Mouse (Mus musculus) thymus, postnatal 36 days (tissue): ENCODE data around the gene Gm20388.

Experiments used
- DNase-seq, 2 experiments: peaks; one replicate each; pipeline ENCODE4 v3.0.0; 2022; ENCODE audit warnings: mixed read lengths in 2 of 2

Gene Gm20388

DNA sequence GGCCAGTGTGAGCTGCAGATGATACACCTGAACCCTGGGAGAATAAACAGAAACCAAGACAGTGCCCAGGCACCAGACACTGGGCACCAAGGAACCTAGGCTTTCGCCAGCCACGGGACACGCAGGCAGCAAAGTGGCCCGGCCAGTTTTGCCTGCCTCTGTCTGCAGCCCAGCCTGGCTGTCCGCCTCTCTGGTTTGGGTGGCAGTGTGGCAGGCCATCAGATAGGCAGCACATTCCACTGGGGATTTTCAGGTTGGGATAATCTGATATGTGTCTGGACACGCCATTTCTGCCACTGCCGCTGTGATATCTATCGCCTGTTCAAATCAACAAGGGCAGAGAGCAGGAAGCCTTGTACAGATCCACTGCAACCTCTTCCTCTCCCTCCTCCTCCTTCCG is 1353.6 kb downstream of the Gm20388 start:
- DNase-seq = no peak

DNA sequence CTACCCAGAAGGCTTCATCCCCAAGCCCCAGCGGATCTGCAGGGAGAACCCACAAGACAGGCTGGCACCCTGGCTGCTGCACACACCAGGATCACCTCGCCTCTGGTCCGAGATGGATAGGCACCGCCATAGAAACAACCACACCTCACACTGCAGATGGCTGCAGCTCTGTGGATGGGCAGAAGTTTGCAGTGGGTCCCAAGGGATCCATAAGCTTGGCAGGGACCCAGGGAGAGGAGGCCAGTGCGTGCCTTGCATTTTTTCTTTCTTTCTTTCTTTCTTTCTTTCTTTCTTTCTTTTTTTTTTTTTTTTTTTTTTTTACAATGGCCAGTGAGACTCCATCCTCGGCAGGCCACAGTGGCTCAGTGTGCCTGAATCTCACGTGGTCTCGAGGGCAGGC is 1360.9 kb downstream of the Gm20388 start:
- DNase-seq = no peak

DNA sequence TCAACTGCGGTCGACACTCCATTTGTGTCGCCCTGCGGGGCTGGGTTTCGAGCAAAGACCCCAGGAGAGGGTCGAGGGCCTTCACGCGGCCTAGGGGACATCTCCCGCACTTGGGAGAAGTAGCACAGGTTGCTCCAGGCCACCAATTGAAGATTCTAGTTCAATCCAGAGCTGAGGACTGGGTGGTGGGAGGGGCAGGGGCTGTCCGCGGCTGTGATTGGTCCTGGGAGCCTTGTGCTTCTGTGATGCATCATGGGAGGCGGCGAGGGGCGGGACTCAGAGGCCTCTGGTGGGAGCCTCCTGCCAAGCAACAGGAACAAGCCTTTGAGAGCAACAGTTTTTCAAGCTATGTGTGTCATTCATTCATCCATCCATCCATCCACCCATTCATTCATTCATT is 1362.6 kb downstream of the Gm20388 start:
- no peak for DNase-seq

DNA sequence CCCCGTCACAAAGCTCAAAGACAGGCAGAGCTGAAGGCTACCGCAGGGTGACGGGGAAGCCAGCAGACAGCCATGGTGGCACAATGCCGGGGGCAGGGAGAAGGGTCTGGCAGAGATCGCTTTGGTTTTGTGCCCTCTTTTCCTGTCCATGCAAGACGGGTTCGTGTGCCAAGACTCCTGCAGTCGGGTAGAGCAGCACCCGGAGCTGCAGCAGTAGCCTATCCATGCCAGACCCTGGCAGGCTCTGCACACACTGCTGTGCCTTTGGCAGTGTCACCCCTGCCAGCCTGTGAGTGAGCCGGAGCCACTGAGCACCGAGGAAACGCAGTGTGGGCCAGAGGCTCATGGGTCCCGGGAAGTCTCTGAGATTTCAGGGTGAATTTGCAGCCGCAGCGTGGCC is 1363.0 kb downstream of the Gm20388 start:
- no peak for DNase-seq

- no peak for DNase-seq
Observed at GRCm38 (mm10) chr8:121280414-121280813, 1369.8 kb downstream of the Gm20388 start.

- DNase-seq = no peak
Observed at GRCm38 (mm10) chr8:121289346-121289745, 1378.7 kb downstream of the Gm20388 start.

DNA sequence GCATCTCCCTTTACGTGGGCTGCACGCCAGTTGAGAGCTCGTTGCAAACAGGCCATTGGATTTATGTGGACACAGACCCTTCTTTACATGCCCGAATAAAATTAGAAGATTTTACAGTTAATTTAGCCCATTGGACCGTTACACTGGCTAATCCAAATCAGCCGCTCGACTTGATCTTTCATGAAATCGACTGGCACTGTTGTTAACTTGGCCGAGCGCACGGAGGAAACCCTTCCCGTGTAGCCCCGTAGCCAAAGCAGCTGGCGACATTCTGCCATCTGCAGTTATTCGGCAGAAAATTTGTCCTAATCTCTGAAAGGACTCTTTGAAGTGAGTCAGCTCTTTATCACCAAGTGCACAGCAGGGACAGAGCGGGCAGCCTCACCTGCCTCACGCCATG is 1379.9 kb downstream of the Gm20388 start:
- DNase-seq = no peak

GRCm38 (mm10) chr8:121293418-121293817 is 1382.8 kb downstream of the Gm20388 start:
- no peak for DNase-seq

DNA sequence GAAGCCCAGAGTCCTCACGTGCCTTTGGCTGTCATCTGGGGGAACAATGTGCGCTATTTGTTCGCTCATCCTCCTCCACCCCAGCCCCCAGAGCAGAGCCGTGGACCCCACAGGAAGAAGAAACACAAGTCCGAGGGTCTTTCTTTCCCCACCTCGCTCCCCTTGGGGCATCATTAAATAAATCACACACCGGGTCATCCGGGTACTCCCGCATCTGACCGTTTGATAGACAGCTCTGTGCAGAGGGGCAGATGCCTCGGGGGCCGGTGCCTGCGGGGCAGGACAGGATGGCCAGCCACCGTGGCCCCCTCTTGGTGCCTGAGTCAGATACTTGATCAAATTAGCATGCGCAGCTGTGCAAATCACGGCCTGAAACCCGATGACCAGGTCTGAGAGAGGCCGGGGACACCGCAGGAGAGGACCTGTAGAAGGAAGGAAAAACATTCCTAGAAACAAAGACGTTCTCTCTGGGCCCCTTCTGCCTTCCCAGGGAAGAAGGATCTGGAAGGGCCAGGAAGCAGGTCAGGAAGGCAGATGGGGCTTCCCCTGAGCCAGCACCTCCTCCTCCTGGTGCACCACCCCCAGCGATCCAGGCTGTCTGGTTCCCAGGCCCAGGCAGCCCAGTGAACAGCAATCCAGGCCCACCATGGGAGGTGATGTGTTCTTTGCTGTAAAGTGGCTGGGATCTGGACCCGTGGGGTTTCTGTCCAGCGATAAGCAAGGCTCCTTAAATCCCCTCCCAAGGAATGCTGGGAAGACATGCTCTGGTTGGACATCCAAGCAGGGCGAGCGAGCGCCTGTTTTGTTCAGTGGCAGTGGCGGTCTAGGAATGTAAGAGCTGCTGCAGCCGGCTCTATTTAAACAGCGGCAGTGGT is 1383.8 kb downstream of the Gm20388 start:
- DNase-seq = no peak

- no peak for DNase-seq
Observed at GRCm38 (mm10) chr8:121296082-121296481, 1385.4 kb downstream of the Gm20388 start.

GRCm38 (mm10) chr8:121296597-121296996 is 1386.0 kb downstream of the Gm20388 start:
- no peak for DNase-seq

GRCm38 (mm10) chr8:121297299-121297698 is 1386.7 kb downstream of the Gm20388 start:
- DNase-seq = no peak

DNA sequence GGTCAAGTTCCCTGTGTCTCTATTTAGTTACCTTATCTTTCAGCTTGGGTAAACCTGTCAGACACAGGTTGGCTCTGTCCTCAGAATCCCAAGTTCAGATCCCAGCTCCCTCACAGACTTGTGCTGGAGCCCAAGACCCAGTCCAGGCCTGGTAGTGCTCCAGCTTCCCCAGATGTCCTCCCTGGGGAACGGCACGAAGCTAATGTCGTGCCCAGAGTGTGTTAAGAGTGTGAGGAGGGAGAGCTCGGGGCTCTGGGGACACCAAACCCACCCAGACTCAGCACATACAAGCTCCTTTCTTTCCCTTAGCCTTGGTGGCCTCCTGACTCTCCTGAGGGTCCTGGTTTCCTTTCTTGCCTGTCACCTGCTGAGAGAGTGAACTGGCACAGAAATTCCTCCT is 1389.4 kb downstream of the Gm20388 start:
- DNase-seq = no peak

GRCm38 (mm10) chr8:121300501-121301411 is 1390.1 kb downstream of the Gm20388 start:
- peak; percentile 64 to 71 for DNase-seq

DNA sequence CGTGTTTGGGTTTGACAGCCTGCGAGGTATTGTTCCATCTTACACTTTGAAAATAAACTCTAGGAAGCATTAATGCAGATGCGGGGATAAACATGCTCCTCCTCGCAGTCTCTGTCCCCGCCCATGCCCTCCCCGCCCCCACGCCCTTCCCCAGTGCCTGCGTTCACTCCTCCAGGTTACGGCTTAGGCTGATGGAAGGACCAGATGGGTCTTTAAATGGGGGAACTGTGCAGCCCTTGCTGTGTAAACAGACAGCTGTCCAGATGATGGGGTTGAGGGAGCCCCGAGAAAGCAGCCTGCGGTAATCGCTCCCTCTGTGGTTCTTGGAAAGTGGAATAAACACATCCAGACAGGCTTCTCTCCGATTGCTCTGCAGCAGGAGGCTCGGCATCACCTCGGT is 1390.8 kb downstream of the Gm20388 start:
- DNase-seq = peak; percentile 26 to 35

DNA sequence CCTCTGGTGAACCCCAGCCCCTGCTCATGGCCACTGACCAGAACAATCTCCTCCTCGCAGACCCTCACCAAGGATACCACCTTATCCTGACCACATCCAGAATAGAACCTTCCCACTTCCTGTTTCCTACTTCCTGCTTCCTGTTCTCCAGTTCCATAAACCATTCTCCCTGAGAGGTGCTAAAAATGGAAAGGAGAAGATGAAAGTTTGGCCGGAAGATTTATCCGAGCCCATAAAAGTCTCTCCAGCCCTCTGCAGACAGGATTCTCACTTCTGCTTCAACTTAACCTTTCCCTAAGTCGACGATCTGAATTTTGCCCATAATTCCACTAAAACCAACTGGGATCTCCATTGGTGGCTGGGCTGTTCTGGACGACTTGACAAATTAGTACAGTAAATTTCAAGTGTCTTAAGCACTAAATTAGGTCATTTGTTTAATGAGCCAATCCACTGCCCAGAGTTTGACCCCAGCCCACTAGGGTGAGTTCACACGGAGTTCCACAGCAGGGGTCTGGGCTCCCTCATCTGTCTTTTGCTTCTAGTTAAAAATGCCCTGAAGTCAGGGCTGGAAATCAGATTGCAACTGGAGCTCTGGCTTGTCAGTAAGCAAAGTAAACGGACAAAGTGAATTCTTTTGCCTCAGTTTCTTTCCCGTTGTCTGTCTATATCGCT is 1391.5 kb downstream of the Gm20388 start:
- no peak for DNase-seq

DNA sequence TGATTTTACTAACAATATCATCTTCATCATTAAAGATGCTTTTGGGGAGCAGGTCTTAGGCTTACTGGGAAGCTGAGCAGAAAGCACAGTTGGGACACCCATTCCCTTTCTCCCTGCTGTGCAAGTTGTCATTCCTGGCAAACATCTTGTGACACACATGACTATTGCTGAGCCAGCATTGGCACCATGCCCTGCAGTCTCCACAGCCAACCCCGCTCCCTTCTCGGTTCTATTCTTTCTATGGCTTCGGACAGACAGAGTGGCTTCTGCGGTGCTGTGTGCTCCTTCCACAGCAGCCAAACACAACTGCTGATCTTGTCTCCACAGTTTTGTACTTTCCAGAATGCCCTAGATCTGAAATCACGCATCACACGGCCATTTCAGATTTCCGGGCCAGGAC is 1397.1 kb downstream of the Gm20388 start:
- no peak for DNase-seq

DNA sequence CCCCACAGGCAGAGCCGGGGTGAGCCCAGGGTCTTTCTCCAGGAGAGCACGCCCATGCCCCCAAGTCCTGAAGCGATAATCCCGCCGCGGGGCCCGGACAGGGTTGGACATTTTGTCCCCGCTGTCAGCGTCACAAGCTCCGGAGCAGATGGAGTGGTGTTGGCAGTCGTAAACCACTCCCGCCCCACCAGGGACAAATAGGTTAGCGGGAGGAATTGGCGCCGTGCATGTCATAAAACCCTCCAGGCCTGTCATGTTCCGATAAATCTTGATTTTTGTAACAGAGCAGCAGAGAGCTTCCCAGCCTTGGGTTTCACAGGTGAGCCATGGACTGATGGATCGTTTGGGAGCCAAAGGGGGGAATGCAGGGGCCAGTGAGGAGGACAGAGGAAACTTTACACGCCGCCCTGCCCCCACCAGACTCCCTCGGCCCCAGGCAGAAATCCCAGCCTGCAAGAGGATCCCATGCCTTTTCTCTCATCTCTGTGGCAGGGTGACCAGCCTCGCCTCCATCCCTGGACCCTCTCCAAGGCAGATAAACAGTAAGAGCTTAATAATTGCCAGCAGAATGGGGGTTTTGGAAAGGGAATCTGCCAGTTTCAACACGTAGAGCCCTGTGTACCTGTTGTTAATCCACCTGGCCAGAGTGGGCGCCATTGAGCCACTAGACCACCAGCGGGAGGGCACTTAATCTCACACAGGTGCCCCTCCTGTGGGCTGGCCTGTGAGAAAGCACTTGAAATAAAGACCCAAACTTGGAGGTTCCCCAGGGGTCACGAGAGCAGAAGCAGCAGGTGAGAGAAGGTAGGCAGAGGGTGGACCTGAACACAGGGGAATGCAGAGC is 1400.6 kb downstream of the Gm20388 start:
- no peak for DNase-seq

DNA sequence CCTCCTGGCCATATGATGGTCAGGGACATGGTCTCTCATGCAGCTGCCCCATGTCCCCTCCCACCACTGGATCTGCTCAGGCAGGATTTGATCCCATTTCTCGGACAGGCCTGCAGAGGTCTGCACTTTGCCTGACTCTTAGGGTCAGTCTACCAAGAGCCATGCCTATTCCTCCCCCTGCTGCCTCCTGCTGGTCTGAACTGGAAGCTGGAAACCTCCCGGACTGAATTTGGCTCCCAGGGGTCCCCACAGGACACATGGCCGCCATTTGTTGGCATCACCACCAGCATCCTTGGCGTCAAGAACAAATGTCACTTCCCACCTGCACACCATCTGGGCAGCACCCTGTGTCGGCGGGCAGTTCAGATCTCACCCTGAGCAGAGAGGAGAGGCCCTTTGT is 1402.8 kb downstream of the Gm20388 start:
- no peak for DNase-seq

GRCm38 (mm10) chr8:121314036-121314435 is 1403.4 kb downstream of the Gm20388 start:
- no peak for DNase-seq

GRCm38 (mm10) chr8:121315569-121315968 is 1404.9 kb downstream of the Gm20388 start:
- DNase-seq = no peak

DNA sequence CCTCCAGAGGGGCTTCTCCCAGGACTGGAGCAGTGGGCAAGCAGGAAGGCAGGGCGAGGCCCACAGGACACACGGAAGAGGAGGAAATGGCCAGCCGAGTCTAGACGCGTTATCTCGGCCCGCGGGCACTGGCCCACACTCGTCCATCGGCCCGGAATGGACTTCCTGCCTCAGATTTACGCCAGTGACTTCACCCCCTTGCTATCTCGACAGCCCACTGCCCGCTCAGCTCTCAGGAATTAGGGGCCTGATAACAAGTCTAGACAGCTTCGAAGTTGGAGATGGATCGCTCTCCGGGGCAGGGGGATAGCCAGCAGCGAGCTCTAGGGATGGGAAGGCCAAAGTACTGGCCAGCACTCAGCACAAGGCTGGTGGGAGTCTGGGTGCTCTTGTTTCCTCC is 1405.4 kb downstream of the Gm20388 start:
- no peak for DNase-seq
